20 mouse cellular contexts compared by ENCODE assay signal in the genomic region with DNA sequence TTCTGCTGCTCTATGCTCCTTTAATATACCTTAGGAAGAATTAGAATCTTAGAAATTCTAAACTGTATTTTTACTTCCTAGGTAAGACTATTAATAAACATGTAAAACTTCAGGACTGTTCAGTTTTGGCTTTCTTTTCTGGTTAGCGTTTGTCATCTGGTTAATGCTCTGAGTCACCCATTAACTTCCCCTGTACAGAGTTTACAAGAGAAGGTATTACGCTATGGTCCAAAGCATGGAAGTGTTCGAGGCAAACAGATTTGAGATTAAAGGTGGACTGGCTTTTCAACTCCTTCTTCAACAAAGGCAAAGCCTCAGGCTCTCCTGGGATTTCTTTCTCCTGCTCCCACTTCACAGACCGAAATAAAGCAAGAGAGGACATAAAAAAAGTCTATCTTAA.
"Had no signal": no experiment of that assay in that cellular context is flagged by ENCODE, and none has a peak within 500 bp of the region (broad histone marks: within the 10 kb centered on the region; RNA-seq: fewer than 3 reads in every experiment).

No protein-coding gene starts in this region.

- H3K4me2 ChIP-seq: hindbrain, embryonic 14.5 days; limb, embryonic 15.5 days; liver, embryonic 15.5 days; lung, embryonic 14.5 days; midbrain, embryonic 12.5 days; midbrain, embryonic 15.5 days; neural tube, embryonic 12.5 days; neural tube, embryonic 15.5 days had no signal

- H3K9me3 ChIP-seq: limb, embryonic 12.5 days; limb, embryonic 15.5 days; liver, embryonic 15.5 days; midbrain, embryonic 12.5 days; midbrain, embryonic 15.5 days; neural tube, embryonic 12.5 days; neural tube, embryonic 15.5 days had no signal

- H3K4me3 ChIP-seq: limb, embryonic 12.5 days; limb, embryonic 15.5 days; liver, embryonic 15.5 days; midbrain, embryonic 12.5 days; midbrain, embryonic 15.5 days; neural tube, embryonic 12.5 days; neural tube, embryonic 15.5 days had no signal

- H3K36me3 ChIP-seq: limb, embryonic 12.5 days; limb, embryonic 15.5 days; liver, embryonic 15.5 days; midbrain, embryonic 15.5 days; neural tube, embryonic 12.5 days; neural tube, embryonic 15.5 days had no signal

- H3K9ac ChIP-seq: hindbrain, embryonic 14.5 days; limb, embryonic 12.5 days; limb, embryonic 15.5 days; liver, embryonic 15.5 days; lung, embryonic 14.5 days; midbrain, embryonic 12.5 days; midbrain, embryonic 15.5 days; neural tube, embryonic 12.5 days; neural tube, embryonic 15.5 days had no signal

- H3K4me1 ChIP-seq: liver, embryonic 15.5 days had no signal

- H3K27me3 ChIP-seq: limb, embryonic 12.5 days; limb, embryonic 15.5 days; liver, embryonic 15.5 days; midbrain, embryonic 12.5 days; midbrain, embryonic 15.5 days; neural tube, embryonic 12.5 days; neural tube, embryonic 15.5 days had no signal

- H3K27ac ChIP-seq: hindbrain, embryonic 14.5 days; hindbrain, postnatal 0 days; limb, embryonic 12.5 days; limb, embryonic 15.5 days; liver, embryonic 15.5 days; macrophage; midbrain, embryonic 12.5 days; midbrain, embryonic 15.5 days; neural tube, embryonic 12.5 days; neural tube, embryonic 15.5 days had no signal

- DNase-seq: kidney, postnatal 10 days; left cerebral cortex, postnatal 4 days; lung, embryonic 14.5 days; right cerebral cortex, adult 18-20 months; right cerebral cortex, postnatal 4 days; thymus, adult 18-20 months; thymus, postnatal 36 days had no signal

- ATAC-seq: hindbrain, postnatal 0 days; inflammation-experienced regulatory T-cells, adult 6 months; intestine, embryonic 16.5 days; lung, postnatal 0 days had no signal
